Mouse (Mus musculus) activated CD4-positive, CD25-positive, alpha-beta regulatory T cell (primary cell): ENCODE measurements around the gene Olfr1390. TPM values are rescaled to one million over a fixed set of nuclear protein-coding genes. Genes with fewer than 3 reads are reported as not detected.

ENCODE experiments used
- polyA plus RNA-seq, 2 experiments: library from polyadenylated mRNA; unstranded; fragments of 100-300 nt; shearing (Covaris generic); gene quantifications; one replicate each; pipeline ENCODE4 v1.2.1; 2017

Olfr1390 gene
- polyA plus RNA-seq = not detected

GRCm38 (mm10) chr11:49334888-49335287 lies at the start of gene Olfr1390:
Gene Olfr1390, plus strand, starts transcription at chr11:49335188.

GRCm38 (mm10) chr11:49304441-49304840 lies 30.5 kb upstream of the Olfr1390 start, which contains the start of gene Olfr10:
Gene Olfr10, plus strand, starts transcription at chr11:49304741.

GRCm38 (mm10) chr11:49322442-49322841 lies 12.5 kb upstream of the Olfr1390 start, which contains the start of gene Olfr1391:
Gene Olfr1391, plus strand, starts transcription at chr11:49322742.

Other genes with a start within 250 kb of the Olfr1390 start
- gene Olfr1396, start 220.3 kb upstream of the Olfr1390 start, polyA plus RNA-seq = under 1 TPM in 1 of 2 experiments, not detected in 1; 0.06 TPM
- not detected for gene Olfr1395, start 192.9 kb upstream of the Olfr1390 start, polyA plus RNA-seq
- gene Olfr1394, start 180.8 kb upstream of the Olfr1390 start, polyA plus RNA-seq = not detected
- not detected for gene Btnl9, start 148.0 kb upstream of the Olfr1390 start, polyA plus RNA-seq
- gene Zfp62, start 131.9 kb upstream of the Olfr1390 start, polyA plus RNA-seq = 10 to 100 TPM; 49.5 to 55.2 TPM
- 100 to 1,000 TPM in 1 of 2 experiments, 10 to 100 TPM in 1; 58.6 to 112 TPM for gene Mgat1, start 91.0 kb upstream of the Olfr1390 start, polyA plus RNA-seq
- not detected for gene Olfr1393, start 56.9 kb upstream of the Olfr1390 start, polyA plus RNA-seq
- gene Olfr1392, start 49.9 kb upstream of the Olfr1390 start, polyA plus RNA-seq = under 1 TPM in 1 of 2 experiments, not detected in 1; 0.05 TPM
- gene Olfr10, start 30.4 kb upstream of the Olfr1390 start, polyA plus RNA-seq = not detected
- not detected for gene Olfr1391, start 12.4 kb upstream of the Olfr1390 start, polyA plus RNA-seq
- not detected for gene Olfr1389, start 87.9 kb downstream of the Olfr1390 start, polyA plus RNA-seq
- gene Olfr1388, start 101.4 kb downstream of the Olfr1390 start, polyA plus RNA-seq = under 1 TPM in 1 of 2 experiments, not detected in 1; 0.06 TPM
- gene Olfr1387, start 120.2 kb downstream of the Olfr1390 start, polyA plus RNA-seq = not detected
- not detected for gene Olfr1386, start 129.9 kb downstream of the Olfr1390 start, polyA plus RNA-seq
- gene Olfr1385, start 153.9 kb downstream of the Olfr1390 start, polyA plus RNA-seq = under 1 TPM; 0.04 to 0.22 TPM
- gene Olfr1384, start 171.5 kb downstream of the Olfr1390 start, polyA plus RNA-seq = not detected
- not detected for gene Olfr1383, start 184.5 kb downstream of the Olfr1390 start, polyA plus RNA-seq
- gene Olfr1382, start 193.1 kb downstream of the Olfr1390 start, polyA plus RNA-seq = under 1 TPM in 1 of 2 experiments, not detected in 1; 0.07 TPM
- not detected for gene Olfr1381, start 208.3 kb downstream of the Olfr1390 start, polyA plus RNA-seq
- not detected for gene Olfr1380, start 221.7 kb downstream of the Olfr1390 start, polyA plus RNA-seq